ENCODE assay signal across 13 mouse cellular contexts in the genomic region with DNA sequence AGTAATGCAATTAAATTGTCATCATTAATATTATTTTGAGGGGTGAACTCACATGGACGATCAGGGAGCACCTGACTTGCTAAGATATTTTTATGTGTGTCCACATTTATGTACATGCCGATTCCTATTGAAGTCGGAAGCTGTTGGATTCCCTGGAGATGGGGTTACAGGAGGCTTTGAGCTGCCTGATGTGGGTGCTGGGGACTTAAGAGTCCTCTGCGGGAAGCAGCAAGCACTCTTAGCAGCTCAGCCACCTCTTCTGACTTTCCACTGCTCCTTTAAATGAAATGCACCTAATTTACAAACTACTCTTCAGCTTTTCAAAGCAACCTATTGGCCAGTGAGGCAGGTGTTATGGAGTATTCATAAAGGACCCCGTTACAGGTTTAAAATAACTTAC. TPM values are rescaled to one million over a fixed set of nuclear protein-coding genes. Genes with fewer than 3 reads are reported as not detected.
DNase-seq lines count a peak whose midpoint lies in the region; ATAC-seq and TF ChIP-seq lines count a peak whose summit lies in the region.
"Had no signal": no experiment of that assay in that cellular context is flagged by ENCODE, and none has a peak within 500 bp of the region (broad histone marks: within the 10 kb centered on the region; RNA-seq: fewer than 3 reads in every experiment).

No protein-coding gene starts in this region.

- no peaks in the 10 kb centered on the region for H3K36me3 ChIP-seq in heart, embryonic 15.5 days
- H3K36me3 ChIP-seq in lung, embryonic 14.5 days (ENCODE audit: insufficient read depth), result no peaks in the 10 kb centered on the region
- H3K36me3 ChIP-seq in intestine, embryonic 15.5 days, result no peaks in the 10 kb centered on the region
- no peaks in the 10 kb centered on the region for H3K36me3 ChIP-seq in liver, embryonic 16.5 days (ENCODE audit: control insufficient read depth, insufficient read depth)

- ATAC-seq in heart, embryonic 15.5 days (replicated peaks; ENCODE audit: insufficient number of reproducible peaks, insufficient read depth, low FRiP score, low read depth), result no peak
- no peak for ATAC-seq in lung, embryonic 14.5 days (ENCODE audit: insufficient read depth)
- no peak for ATAC-seq in intestine, embryonic 15.5 days
- no peak for ATAC-seq in liver, embryonic 16.5 days (ENCODE audit: low read depth)

- H3K9ac ChIP-seq in heart, embryonic 15.5 days, result no peak overlapping the region
- no peak overlapping the region for H3K9ac ChIP-seq in lung, embryonic 14.5 days
- no peak overlapping the region for H3K9ac ChIP-seq in intestine, embryonic 15.5 days
- H3K9ac ChIP-seq in liver, embryonic 16.5 days (ENCODE audit: low read depth, low read length), result no peak overlapping the region

- peak overlapping the region; percentile 39 for H3K4me3 ChIP-seq in heart, embryonic 15.5 days
- no peak overlapping the region for H3K4me3 ChIP-seq in lung, embryonic 14.5 days (ENCODE audit: low read depth, low read length)
- H3K4me3 ChIP-seq in intestine, embryonic 15.5 days (replicated peaks), result peak overlapping the region; percentile 29; the same call in 1 of the 2 replicates
- peak overlapping the region; percentile 42 for H3K4me3 ChIP-seq in liver, embryonic 16.5 days (ENCODE audit: low read depth, low read length)

- H3K27ac ChIP-seq in heart, embryonic 15.5 days, result no peak overlapping the region
- H3K27ac ChIP-seq in lung, embryonic 14.5 days (ENCODE audit: low read depth), result no peak overlapping the region
- no peak overlapping the region for H3K27ac ChIP-seq in intestine, embryonic 15.5 days
- no peak overlapping the region for H3K27ac ChIP-seq in liver, embryonic 16.5 days (ENCODE audit: low read length)

- peak overlapping the region; percentile 61 for H3K4me2 ChIP-seq in heart, embryonic 15.5 days
- peak overlapping the region; percentile 52 for H3K4me2 ChIP-seq in lung, embryonic 14.5 days
- peak overlapping the region; percentile 48 for H3K4me2 ChIP-seq in intestine, embryonic 15.5 days (replicated peaks)
- H3K4me2 ChIP-seq in liver, embryonic 16.5 days (ENCODE audit: low read depth, low read length), result peak overlapping the region; percentile 51

- DNase-seq in heart, postnatal 14 days, result no peak
- no peak for DNase-seq in lung, embryonic 14.5 days
- DNase-seq in lung, postnatal 36 days, result no peak
- no peak for DNase-seq in thymus, postnatal 25 days
- no peak for DNase-seq in Muller cell, postnatal 12 days (ENCODE audit: inconsistent ontology term)
- DNase-seq: kidney, adult 2 months; right cerebral cortex, postnatal 25 days had no signal

- intact Hi-C loops in heart, postnatal 14 days (cut with DNase I), result no loop called here

- no peak for TF ChIP-seq CTCF in lung, embryonic 14.5 days (IDR thresholded peaks at IDR 0.05; ENCODE audit: low read depth)

- WGBS in heart, embryonic 15.5 days, result 57% methylated on average over 5 of the region's 5 CpGs
- whole genome bisulfite sequencing in lung, embryonic 14.5 days, result 45% methylated on average over 5 of the region's 5 CpGs
- WGBS in intestine, embryonic 15.5 days, result 61% methylated on average over 5 of the region's 5 CpGs
- 48% methylated on average over 5 of the region's 5 CpGs for WGBS in liver, embryonic 16.5 days (ENCODE audit: insufficient replicate concordance)

- H3K9me3 ChIP-seq in heart, embryonic 15.5 days (replicated peaks), result no peaks in the 10 kb centered on the region
- no peaks in the 10 kb centered on the region for H3K9me3 ChIP-seq in lung, embryonic 14.5 days (ENCODE audit: low read depth, low read length)
- no peaks in the 10 kb centered on the region for H3K9me3 ChIP-seq in intestine, embryonic 15.5 days
- H3K9me3 ChIP-seq in liver, embryonic 16.5 days (replicated peaks; ENCODE audit: control insufficient read depth, low read length), result no peaks in the 10 kb centered on the region

- no peaks in the 10 kb centered on the region for H3K4me1 ChIP-seq in heart, embryonic 15.5 days (replicated peaks)
- H3K4me1 ChIP-seq in lung, embryonic 14.5 days (ENCODE audit: insufficient read depth), result no peaks in the 10 kb centered on the region
- no peaks in the 10 kb centered on the region for H3K4me1 ChIP-seq in intestine, embryonic 15.5 days (replicated peaks)
- H3K4me1 ChIP-seq in liver, embryonic 16.5 days (ENCODE audit: control insufficient read depth, low read depth, low read length), result no peaks in the 10 kb centered on the region

- H3K27me3 ChIP-seq in heart, embryonic 15.5 days, result no peaks in the 10 kb centered on the region
- no peaks in the 10 kb centered on the region for H3K27me3 ChIP-seq in lung, embryonic 14.5 days (ENCODE audit: insufficient read depth, low read length)
- no peaks in the 10 kb centered on the region for H3K27me3 ChIP-seq in intestine, embryonic 15.5 days (replicated peaks)
- H3K27me3 ChIP-seq in liver, embryonic 16.5 days (ENCODE audit: control insufficient read depth, insufficient read depth, low read depth, low read length), result no peaks in the 10 kb centered on the region

RNA-seq across cellular contexts. Expression of a gene that starts 10.8 kb away (rescaled TPM):
- polyA plus RNA-seq in heart, embryonic 15.5 days (2015; fragmentation: Nextera tagmentation; extraction: Ambion mirVana), result 0.83 and 0.94 TPM in 2 replicates
- total RNA-seq in heart, postnatal 14 days (2021), result 1 to 10 TPM in 1 of 2 experiments, under 1 TPM in 1; 1.00 to 1.4 TPM
- not detected in 2 replicates for polyA plus RNA-seq in lung, embryonic 14.5 days (2014; fragmentation: Nextera tagmentation; extraction: Ambion mirVana)
- not detected in 2 replicates for polyA plus RNA-seq in intestine, embryonic 15.5 days (2015; fragmentation: Nextera tagmentation; extraction: Ambion mirVana)
- not detected in 2 replicates for polyA plus RNA-seq in liver, embryonic 16.5 days (2015; fragmentation: Nextera tagmentation; extraction: Ambion mirVana)
- total RNA-seq: adrenal gland, postnatal 10 days; midbrain, postnatal 0 days; neutrophil, adult 5-6 weeks had no signal
- polyA plus RNA-seq: kidney, adult 2 months; midbrain, postnatal 0 days had no signal
